Mouse (Mus musculus) Patski (cell line): ENCODE data around the gene Hoxc11. TPM values are rescaled to one million over a fixed set of nuclear protein-coding genes. Genes with fewer than 3 reads are reported as not detected.

Experiments
- ATAC-seq: fragments of 100-300 bp; one replicate; pipeline ENCODE4 v1.8.0; 2021
- CTCF ChIA-PET: fragments of 350-600 bp; sonication (Branson Sonifier 250); formaldehyde crosslinking; loops from one replicate; lab custom pipeline; 2022; ENCODE audit warnings: inconsistent platforms; lab: Charles Lee
- POLR2A ChIA-PET: fragments of 350-600 bp; sonication (Branson Sonifier 250); formaldehyde crosslinking; loops from one replicate; lab custom pipeline; 2022; ENCODE audit warnings: antibody characterized with exemption, inconsistent platforms; lab: Charles Lee
- DNase-seq: peaks from one replicate; pipeline ENCODE4 v3.0.0-alpha.2; 2011; ENCODE audit warnings: low read depth, low spot score
- H3K27me3 ChIP-seq: fragments of 371-371 bp; one replicate; pipeline ENCODE4 v1.5.1; 2021
- CTCF ChIP-seq: fragments of 100-300 bp; IDR thresholded peaks from one replicate; pipeline ENCODE4 v1.5.1; 2021
- in situ Hi-C: fragments of 300-500 bp; cut with MboI; formaldehyde crosslinking; loops from 3 replicates; pipeline ENCODE4 v1.11.1; 2018; ENCODE audit warnings: low pct_unique_long_range_greater_than_20kb, mixed read lengths
- polyA plus RNA-seq: library from polyadenylated mRNA; unstranded; gene quantifications from one replicate; pipeline ENCODE4 v1.2.3, GENCODE M21; 2021

Gene Hoxc11
- polyA plus RNA-seq, 1 experiment from 2014 or later = not detected

GRCm38 (mm10) chr15:102991782-102992181, 37.6 kb downstream of the Hoxc11 start:
- POLR2A ChIA-PET = no interaction called here
- in situ Hi-C loops = no loop called here
- ATAC-seq (no peak), DNase-seq (no peak)
- CTCF ChIA-PET = interaction anchor here (1.3 kb wide), 1 partner anchor 185 kb away, joined by 5 read pairs; no protein-coding TSS in a partner anchor
- peaks cover 4% of the 10 kb centered on the region for H3K27me3 ChIP-seq
- no peak for TF ChIP-seq CTCF

- ATAC-seq = no peak
- in situ Hi-C loops = no loop called here
- peaks cover 4% of the 10 kb centered on the region for H3K27me3 ChIP-seq
- no peak for DNase-seq
- ChIA-PET POLR2A (no interaction called here), CTCF (no interaction called here)
- TF ChIP-seq CTCF = no peak
These were observed 38.0 kb downstream of the Hoxc11 start for GRCm38 (mm10) chr15:102992206-102992605.

DNA sequence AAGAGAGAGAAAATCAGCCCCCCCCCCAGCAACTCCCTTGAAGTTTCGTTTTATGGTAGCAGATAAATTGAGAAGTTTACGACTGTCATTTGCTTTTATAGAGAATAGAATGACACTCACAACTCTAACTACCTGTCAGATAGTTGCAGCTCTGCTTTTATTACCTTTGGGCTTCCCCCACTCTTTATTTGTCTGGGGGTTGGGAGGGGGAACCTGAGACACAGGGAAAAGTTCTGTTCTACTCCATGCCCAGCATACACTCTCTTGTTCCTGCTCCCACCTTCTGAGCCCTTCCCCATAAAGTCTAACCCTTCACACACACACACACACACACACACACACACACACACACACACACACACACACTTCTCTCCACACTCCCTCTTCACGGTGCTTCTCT, 38.6 kb downstream of the Hoxc11 start:
- CTCF ChIA-PET = no interaction called here
- no peak for ATAC-seq
- DNase-seq = no peak

DNA sequence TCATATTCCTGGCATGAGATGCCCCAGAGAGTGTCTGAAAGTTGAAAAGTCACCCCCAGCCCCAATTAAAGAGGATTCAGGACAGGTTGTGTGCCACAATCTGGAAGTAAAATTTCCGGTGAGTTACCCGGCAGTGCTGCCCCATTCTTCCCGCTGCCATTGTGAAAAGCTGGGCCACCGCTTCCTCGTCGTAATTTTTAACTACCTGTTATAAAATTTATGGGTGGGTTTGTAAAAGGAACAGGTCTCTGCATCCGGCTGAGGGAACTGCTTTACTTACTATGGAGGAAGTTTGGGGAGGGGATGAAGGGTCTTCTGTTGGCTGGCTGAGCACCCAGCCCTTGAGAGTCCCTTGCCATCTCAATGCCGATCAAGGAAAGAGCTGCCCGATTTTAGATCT, 42.3 kb downstream of the Hoxc11 start:
- in situ Hi-C loops = no loop called here
- ChIA-PET POLR2A (no interaction called here), CTCF (interaction anchor here (1.8 kb wide), 1 partner anchor 9 kb away, joined by 8 read pairs; no protein-coding TSS in a partner anchor)
- DNase-seq (no peak), ATAC-seq (no peak)
- no peak for TF ChIP-seq CTCF
- no peaks in the 10 kb centered on the region for H3K27me3 ChIP-seq

More for the DNA sequence above, 38.6 kb downstream of the Hoxc11 start:
- in situ Hi-C loops = no loop called here
- H3K27me3 ChIP-seq = peaks cover 4% of the 10 kb centered on the region
- TF ChIP-seq CTCF = no peak
- POLR2A ChIA-PET = no interaction called here

DNA sequence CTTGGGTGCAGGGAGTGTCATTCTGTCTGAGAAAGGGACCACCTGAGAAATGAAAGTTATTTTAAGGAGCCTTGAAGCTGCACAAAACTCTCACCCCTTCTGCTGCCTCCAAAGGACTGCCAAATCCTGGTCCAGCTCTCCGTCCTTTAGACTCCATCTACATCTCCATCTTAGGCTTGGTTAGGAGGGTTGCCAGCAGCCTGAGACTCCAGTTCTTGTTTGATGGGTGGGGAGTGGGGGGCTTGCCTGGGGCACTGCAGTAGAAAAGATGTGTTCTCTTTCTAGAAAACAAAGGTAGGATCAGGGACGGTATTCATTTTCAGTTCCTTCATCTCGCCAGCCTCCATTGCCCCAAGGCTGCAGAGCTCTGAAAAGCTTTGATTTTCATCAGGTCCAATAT, 43.2 kb downstream of the Hoxc11 start:
- no peaks in the 10 kb centered on the region for H3K27me3 ChIP-seq
- ChIA-PET POLR2A (no interaction called here), CTCF (interaction anchor here (1.0 to 1.8 kb wide), 2 partner anchors 10 to 133 kb away, joined by 3 to 8 read pairs; no protein-coding TSS in a partner anchor)
- DNase-seq (no peak), ATAC-seq (no peak)
- in situ Hi-C loops = no loop called here
- no peak for TF ChIP-seq CTCF

GRCm38 (mm10) chr15:102997939-102998355, 43.7 kb downstream of the Hoxc11 start, which contains the start of gene Hoxc6:
Hoxc6 (plus strand) TSS chr15:102998257.
- ChIA-PET POLR2A (no interaction called here), CTCF (interaction anchor here (1.0 to 1.8 kb wide), 3 partner anchors 11 to 133 kb away, joined by 3 to 8 read pairs (median 3); no protein-coding TSS in a partner anchor)
- ATAC-seq = no peak
- no peak for TF ChIP-seq CTCF
- DNase-seq = no peak
- in situ Hi-C loops = no loop called here
- H3K27me3 ChIP-seq = no peaks in the 10 kb centered on the region

GRCm38 (mm10) chr15:102998608-102999182, 44.5 kb downstream of the Hoxc11 start:
- no peak for TF ChIP-seq CTCF
- POLR2A ChIA-PET = interaction anchor here (0.8 to 1.2 kb wide), 3 partner anchors 11 to 167 kb away, joined by 3 to 5 read pairs (median 3); no protein-coding TSS in a partner anchor
- in situ Hi-C loops = no loop called here

GRCm38 (mm10) chr15:102999183-102999831, 45.1 kb downstream of the Hoxc11 start:
- in situ Hi-C loops = no loop called here
- no peak for TF ChIP-seq CTCF
- peak; percentile 32 for ATAC-seq
- ChIA-PET POLR2A (interaction anchor here (0.5 to 1.2 kb wide), 4 partner anchors 9 to 166 kb away, joined by 3 to 5 read pairs (median 3); no protein-coding TSS in a partner anchor), CTCF (interaction anchor here (1.2 to 2.0 kb wide), 3 partner anchors 12 to 94 kb away, joined by 3 to 8 read pairs (median 3); no protein-coding TSS in a partner anchor)
- DNase-seq = no peak
- H3K27me3 ChIP-seq = no peaks in the 10 kb centered on the region

More at GRCm38 (mm10) chr15:102998608-102999182, 44.5 kb downstream of the Hoxc11 start:
- ATAC-seq (no peak), DNase-seq (no peak)
- no peaks in the 10 kb centered on the region for H3K27me3 ChIP-seq
- CTCF ChIA-PET = interaction anchor here (1.0 to 2.0 kb wide), 3 partner anchors 11 to 132 kb away, joined by 3 to 8 read pairs (median 3); no protein-coding TSS in a partner anchor

DNA sequence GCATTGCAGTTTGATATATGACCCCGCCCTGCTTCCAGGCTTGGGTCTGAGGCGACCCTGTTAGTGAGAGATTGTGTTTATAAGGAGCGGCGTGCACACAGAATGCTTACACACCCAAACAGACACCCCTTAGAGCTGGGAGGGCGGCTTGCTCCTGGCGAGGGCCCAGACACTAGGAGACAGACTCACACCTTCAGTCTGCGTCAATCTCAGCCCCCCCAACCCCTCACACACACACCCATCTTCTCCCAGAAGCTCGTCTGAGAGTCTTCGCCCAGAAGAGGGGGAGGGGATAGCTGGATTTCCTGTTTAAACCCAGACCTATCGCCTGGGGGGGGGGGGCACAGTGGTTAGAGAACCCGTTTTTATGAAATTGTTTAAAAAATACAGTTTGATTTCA, 45.7 kb downstream of the Hoxc11 start:
- in situ Hi-C loops = no loop called here
- ChIA-PET POLR2A (interaction anchor here (0.5 kb wide), 1 partner anchor 8 kb away, joined by 3 read pairs; no protein-coding TSS in a partner anchor), CTCF (interaction anchor here (1.2 to 2.0 kb wide), 3 partner anchors 12 to 178 kb away, joined by 3 to 8 read pairs (median 7); no protein-coding TSS in a partner anchor)
- no peak for DNase-seq
- no peak for ATAC-seq
- TF ChIP-seq CTCF = no peak
- no peaks in the 10 kb centered on the region for H3K27me3 ChIP-seq

GRCm38 (mm10) chr15:103000501-103000901, 46.3 kb downstream of the Hoxc11 start:
- ChIA-PET CTCF (interaction anchor here (1.2 to 1.8 kb wide), 2 partner anchors 13 to 178 kb away, joined by 3 to 7 read pairs; no protein-coding TSS in a partner anchor), POLR2A (no interaction called here)
- ATAC-seq (no peak), DNase-seq (no peak)
- in situ Hi-C loops = no loop called here
- TF ChIP-seq CTCF = no peak
- H3K27me3 ChIP-seq = no peaks in the 10 kb centered on the region
